Mouse (Mus musculus) thymus, postnatal 36 days (tissue): ENCODE measurements around the gene Riox2.

Source experiments
- DNase-seq, 2 experiments: peaks; one replicate each; pipeline ENCODE4 v3.0.0; 2022; ENCODE audit warnings: mixed read lengths in 2 of 2

The Riox2 gene

DNA sequence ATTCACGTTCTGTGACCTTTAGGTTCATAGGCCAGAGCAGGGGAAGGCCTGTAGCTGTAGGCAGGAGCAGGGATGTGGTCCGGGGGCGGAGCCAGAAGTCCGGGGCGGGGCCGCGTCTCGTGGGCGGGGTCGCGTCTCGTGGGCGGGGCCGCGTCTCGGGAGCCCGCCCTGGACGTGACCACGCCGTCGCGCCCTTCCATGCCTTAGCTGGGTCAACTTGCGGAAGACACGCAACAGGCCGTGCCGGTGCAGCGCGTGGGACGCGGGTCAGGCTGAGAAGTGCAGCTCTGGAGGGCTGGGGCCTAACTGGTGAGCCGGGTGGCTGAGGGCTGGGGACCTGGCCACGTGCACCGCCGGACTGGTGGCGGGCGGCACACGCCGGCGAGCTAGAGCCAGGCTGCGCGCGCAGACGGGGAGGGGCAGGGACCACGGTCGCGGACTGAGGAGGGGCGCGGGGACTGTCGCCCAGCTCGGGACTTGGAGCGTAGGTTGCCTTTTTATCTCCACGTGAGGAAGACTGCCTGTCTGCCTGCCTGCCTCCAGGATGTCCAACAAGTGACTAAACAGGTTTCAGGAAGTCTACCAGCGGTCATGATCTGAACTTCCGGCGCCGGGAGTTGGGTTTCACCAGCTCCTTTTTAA lies at the start of gene Riox2:
Riox2 (plus strand) TSS at position 139 of the 642 bp plus-strand sequence.
- peak; percentile 83 to 87 for DNase-seq

DNA sequence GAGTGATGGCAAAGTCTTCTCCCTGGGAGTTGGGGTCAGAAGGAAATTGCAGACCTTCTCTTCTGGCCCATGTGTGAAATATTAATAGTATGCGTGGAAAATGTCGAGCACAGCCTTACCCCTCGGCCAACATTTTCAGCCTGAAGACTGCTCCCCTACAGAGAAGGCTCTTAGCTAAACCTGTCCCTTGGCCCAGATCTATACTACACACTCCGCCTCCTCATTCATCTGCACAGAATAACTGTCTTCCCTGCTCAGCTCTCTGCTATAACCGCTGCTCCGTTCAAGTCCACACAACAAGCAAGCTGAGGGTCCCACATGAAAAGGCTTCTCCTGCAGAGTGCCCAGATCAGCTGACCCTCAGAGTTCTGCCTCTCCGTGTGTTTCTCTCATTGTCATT lies 43.6 kb upstream of the Riox2 start:
- no peak for DNase-seq

DNA sequence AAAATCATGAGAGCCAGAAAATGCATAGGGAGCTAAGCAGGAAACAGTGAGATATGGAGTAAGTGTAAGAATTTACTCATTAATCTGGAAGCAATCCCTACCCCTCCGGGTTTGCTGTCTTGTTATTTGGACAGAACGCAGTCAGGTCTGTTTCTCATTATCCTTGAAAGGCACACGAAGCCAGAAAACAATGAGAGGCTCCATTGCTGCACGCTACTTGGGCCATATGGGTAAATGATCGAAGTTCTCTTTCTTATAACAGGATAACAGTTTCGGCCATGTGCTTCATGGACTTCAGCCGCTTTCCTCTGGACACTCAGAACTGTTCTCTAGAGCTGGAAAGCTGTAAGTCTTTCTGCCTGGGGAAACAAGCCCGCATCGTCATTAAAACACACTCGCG lies 38.4 kb upstream of the Riox2 start:
- DNase-seq = no peak

- no peak for DNase-seq
Observed at GRCm38 (mm10) chr16:59444880-59445559, 26.6 kb upstream of the Riox2 start.

DNA sequence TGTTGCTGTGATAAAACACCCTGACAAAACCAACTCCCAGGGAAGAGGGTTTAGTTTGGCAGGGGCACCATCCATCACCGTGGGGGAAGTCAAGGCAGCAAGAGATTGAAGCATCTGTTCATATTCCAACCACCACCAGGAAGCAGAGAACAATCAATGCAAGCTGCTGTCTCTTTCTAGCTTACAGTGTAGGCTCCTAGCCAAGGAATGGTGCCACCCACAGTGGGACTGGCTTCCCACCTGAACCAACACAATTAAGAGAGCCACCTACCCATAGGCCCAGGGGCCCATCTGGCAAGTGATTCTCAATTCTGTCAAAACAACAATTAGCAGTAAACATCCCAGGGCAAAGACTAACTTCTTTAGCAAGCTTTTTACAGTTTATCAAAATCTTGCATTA lies 23.4 kb upstream of the Riox2 start:
- DNase-seq = no peak

GRCm38 (mm10) chr16:59449092-59449491 lies 22.5 kb upstream of the Riox2 start:
- DNase-seq = no peak

- DNase-seq = no peak
Observed at GRCm38 (mm10) chr16:59451813-59452212, 19.8 kb upstream of the Riox2 start.

DNA sequence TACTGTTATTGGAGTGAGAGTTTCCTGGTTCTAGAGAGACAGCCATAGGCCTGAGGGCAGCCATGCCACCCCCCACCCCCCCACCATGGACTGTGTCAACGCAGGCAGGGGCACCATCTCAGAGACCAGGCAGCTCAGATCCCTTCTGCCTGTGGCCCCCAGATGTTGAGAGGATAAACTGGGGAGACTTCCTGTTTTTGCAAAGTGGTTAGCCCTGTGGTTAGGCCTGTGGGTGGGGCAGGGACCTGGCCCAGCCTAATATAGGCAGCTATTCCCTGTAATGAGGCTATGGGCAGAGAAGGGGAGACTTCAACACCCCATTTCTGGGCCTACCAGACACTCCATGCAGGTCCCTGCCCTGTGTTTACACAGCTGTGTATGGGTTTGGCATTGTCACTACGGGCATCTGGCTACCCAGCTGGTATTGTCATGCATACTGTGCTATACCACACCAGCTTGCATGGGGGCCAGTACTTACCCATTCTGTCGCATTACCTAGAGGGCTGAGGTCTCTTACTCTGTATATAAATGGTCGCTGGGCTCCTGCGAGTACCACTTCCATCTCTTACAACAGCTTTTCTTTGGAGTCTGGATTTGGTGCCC lies 12.2 kb upstream of the Riox2 start:
- peak; percentile 47 to 53 for DNase-seq

DNA sequence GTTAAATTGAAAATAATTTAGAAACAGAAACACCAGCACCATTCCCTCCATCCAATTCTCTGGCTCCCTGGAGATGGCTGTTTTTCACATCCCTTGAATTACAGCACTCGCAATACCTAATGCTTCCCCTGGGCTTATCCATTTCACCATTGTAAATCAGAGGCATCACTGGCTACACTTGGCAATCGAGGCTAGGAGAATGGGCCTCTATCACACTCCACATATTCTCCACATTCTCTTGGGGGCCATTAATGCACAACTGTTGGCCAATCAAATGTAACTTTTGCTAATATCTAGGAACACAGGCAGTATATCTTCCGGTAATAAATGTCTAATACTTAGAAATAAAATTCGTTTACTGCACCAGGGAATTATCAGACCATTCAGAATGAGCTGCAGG lies 8.0 kb upstream of the Riox2 start:
- no peak for DNase-seq

DNA sequence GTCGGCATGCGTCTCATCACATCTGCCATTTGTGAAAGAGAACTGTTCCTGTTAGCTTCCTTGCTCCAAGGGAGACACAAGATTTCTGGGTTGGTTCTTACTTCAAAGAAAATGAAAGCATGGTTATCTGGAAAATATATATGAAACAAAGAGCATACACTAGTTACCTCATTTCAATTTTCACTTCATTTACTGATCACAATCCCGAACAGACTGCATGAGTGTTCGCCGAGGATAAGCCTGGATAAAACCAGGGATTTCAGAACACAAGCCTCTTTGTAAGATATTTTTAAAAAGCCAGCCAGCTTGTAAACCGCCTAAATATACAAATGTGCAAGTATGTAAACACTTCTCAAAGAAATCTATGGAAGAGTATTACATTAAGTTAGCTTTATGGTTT lies 7.6 kb upstream of the Riox2 start:
- DNase-seq = no peak

DNA sequence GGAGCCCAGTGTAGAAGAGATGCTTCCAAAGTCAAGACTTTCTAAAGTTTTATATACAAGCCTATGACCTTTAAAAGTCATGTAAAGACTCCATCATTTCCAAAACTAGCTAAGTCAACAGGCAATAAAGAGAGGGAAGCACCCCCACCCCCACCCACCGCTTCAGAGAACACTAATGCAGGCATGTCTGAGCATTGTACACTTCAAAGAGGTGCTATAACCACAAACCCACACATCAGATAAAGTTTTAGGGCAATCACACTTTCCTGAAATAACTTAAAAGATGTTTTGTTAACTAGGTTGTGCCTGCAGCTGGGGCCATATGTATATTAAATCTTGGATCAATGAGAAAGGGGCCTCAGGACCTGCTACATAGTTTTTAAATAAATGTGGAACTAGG lies 1.7 kb upstream of the Riox2 start:
- DNase-seq = no peak

DNA sequence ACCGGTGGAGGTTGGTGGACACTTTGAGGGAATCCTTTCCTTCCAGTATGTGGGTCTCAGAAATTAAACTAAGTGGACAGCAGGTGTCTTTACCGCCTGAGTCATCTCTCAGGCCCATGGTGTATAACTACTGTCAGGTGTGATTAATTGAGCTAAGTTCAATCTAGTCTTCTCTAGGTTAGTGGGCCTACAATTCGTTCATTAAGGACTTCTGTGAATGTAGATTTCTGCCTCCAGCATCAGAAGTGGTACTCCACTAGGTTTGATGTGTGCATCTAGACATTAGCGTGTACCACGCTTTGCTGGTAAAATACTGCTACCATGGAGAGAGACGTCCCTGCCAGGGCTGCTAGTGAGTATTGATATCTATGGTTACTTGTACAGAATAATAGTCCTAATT lies 971 bp downstream of the Riox2 start:
- DNase-seq = no peak

- peak; percentile 47 to 54 for DNase-seq
Observed at GRCm38 (mm10) chr16:59474788-59475187, 3.2 kb downstream of the Riox2 start.

DNA sequence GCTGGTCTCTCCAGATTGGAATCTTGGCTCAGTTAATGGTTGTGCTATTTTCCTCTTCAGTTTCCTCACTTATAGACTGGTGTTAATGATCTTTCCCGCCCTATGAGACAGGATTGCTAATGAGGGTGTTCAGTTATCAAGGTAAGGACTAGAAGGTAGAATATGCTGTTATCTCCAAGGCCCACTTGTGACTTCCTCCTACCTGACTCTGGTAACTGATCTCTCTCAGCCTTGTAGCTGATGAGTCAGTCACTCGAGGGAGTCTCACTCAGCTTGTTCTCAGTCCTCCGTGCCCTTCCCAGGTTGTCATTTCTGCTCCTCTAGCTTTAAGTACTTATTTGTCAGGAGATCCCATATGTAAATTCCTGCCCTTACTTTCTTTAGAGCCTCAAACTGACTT lies 6.4 kb downstream of the Riox2 start:
- DNase-seq = no peak

DNA sequence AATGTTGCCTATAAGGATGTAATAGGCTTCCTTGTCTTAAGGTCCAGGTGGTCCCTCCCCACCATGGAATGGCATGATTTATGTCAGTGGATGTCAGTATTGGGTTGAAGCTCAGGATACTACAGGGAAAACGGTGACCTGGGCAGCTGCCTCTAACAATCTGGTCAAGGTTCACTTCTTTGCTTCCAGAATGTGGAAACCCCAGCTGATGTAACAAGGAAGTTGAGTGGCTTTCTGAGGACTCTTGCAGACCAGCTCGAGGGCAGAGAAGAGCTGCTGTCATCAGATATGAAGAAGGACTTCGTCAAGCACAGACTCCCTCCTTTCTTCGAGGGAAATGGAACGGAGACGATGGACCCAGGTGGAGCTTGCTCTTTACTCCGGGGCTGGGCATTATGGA lies 15.7 kb downstream of the Riox2 start:
- DNase-seq = no peak

GRCm38 (mm10) chr16:59487975-59488548 lies 16.5 kb downstream of the Riox2 start:
- no peak for DNase-seq

GRCm38 (mm10) chr16:59493199-59493598 lies 21.6 kb downstream of the Riox2 start:
- DNase-seq = no peak

DNA sequence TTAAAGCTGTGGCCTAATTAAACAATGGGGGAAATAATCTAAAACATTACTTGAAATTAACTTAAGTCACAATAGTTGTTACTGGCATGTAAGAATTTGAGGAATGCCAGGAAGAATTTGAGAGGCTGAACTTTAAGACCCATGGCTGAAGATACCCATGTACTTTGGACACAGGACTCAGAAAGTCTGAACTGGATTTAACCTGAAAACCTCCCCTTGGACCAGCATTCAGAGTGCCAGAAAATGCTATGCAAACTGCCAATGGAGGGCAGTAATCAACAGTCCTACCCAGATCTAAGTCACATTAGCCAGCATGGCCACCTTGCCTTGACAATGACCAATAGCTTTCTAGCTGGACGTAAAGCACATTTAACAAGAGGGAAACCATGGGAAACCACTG lies 26.4 kb downstream of the Riox2 start:
- no peak for DNase-seq

DNA sequence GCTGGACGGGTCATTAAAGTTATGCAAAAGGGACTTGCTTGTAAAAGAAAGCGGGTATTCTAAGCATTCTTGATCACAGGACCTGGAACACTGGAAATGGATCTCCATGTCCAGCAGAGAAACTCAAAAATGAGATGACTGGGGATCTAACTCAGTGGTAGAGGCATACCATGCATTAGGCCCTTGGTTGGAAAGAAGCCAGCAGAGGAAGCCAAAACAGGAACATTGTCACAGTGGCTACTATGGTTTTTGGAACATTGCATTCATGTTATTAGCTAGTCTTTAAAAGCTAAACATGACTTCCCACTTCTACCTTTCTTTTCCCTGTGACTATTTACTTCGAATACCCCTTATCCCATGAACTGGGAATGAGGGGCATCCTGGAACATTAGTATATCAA lies 27.6 kb downstream of the Riox2 start:
- DNase-seq = no peak

GRCm38 (mm10) chr16:59509830-59510229 lies 38.3 kb downstream of the Riox2 start:
- DNase-seq = no peak

GRCm38 (mm10) chr16:59515169-59515568 lies 43.6 kb downstream of the Riox2 start:
- no peak for DNase-seq

GRCm38 (mm10) chr16:59516965-59517364 lies 45.4 kb downstream of the Riox2 start:
- DNase-seq = no peak

DNA sequence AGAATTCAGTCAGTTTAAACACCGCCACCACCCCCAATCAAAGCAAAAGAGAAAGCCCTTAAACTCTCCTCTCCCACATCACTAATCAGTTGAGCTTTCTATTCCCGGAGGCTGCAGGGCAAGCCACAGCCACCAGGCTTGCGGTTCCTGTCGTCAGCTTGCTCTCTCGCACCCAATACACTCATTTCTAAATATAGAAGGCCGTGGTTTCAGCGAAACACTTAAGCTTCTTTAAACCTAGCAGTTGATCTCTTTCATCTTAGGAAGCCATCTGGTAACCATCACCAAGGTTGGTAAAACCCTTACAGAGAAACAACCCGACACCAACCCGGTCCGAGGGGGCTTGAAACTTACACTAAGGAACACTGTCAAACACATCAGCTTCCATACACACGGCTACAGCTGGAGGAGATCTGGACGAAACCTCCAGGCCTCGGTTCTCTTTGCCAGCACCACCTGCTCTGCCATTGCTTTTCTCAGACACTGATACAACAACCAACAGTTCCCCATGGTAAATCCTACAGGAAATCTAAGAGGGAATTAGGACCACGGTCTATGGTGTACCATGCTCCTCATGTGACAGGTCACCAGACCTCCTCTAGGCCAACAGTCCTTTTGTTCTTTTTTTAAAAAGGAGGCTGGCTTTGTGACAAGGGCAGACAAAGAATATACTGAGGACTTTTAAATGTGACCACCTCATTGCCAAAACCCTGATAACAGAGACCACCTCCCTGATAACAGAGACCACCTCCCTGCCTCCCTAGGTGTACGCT lies 46.1 kb downstream of the Riox2 start:
- DNase-seq = peak; percentile 22 to 41
